Mouse (Mus musculus): Measurements from ENCODE around the gene Usp37. TPM values are rescaled to one million over a fixed set of nuclear protein-coding genes. Genes with fewer than 3 reads are reported as not detected.

The Usp37 gene
- polyA plus RNA-seq, 1 experiment from 2014 or later: 24.7 TPM

- Histone ChIP-seq H3K9me3 (replicated peaks) (no peaks in the 10 kb centered on the region), H3K4me2 (no peak overlapping the region), H3K27ac (ENCODE audit: poor library complexity, severe bottlenecking) (no peak overlapping the region), H3K9ac (no peak overlapping the region), H3K36me3 (no peaks in the 10 kb centered on the region), H3K4me1 (replicated peaks) (peaks cover 22% of the 10 kb centered on the region), H3K4me3 (no peak overlapping the region), H3K27me3 (replicated peaks) (no peaks in the 10 kb centered on the region)
- ATAC-seq (ENCODE audit: insufficient number of reproducible peaks, low FRiP score): no peak
- 74% methylated on average over 17 of the region's 17 CpGs for WGBS
Measured at GRCm38 (mm10) chr1:74418747-74419439, 125.2 kb downstream of the Usp37 start.

- Histone ChIP-seq H3K27ac (ENCODE audit: poor library complexity, severe bottlenecking) (no peak overlapping the region), H3K4me1 (replicated peaks) (peaks cover 11% of the 10 kb centered on the region; the same call in 1 of the 2 replicates), H3K27me3 (replicated peaks) (no peaks in the 10 kb centered on the region), H3K4me3 (no peak overlapping the region), H3K4me2 (no peak overlapping the region), H3K9ac (no peak overlapping the region), H3K36me3 (no peaks in the 10 kb centered on the region), H3K9me3 (replicated peaks) (no peaks in the 10 kb centered on the region)
- peak; percentile 34; the same call in 1 of the 2 replicates for ATAC-seq (ENCODE audit: insufficient number of reproducible peaks, low FRiP score)
- 40% methylated on average over 4 of the region's 4 CpGs for WGBS
Measured at GRCm38 (mm10) chr1:74415143-74415542, 128.9 kb downstream of the Usp37 start.

- Histone ChIP-seq H3K9ac (no peak overlapping the region), H3K27me3 (replicated peaks) (no peaks in the 10 kb centered on the region), H3K4me2 (no peak overlapping the region), H3K4me1 (replicated peaks) (peaks cover 7% of the 10 kb centered on the region; the same call in 1 of the 2 replicates), H3K36me3 (no peaks in the 10 kb centered on the region), H3K27ac (ENCODE audit: poor library complexity, severe bottlenecking) (no peak overlapping the region), H3K4me3 (no peak overlapping the region), H3K9me3 (replicated peaks) (no peaks in the 10 kb centered on the region)
- 74% methylated on average over 8 of the region's 8 CpGs for WGBS
- ATAC-seq (ENCODE audit: insufficient number of reproducible peaks, low FRiP score): no peak
Measured at GRCm38 (mm10) chr1:74412711-74413110, 131.4 kb downstream of the Usp37 start.

GRCm38 (mm10) chr1:74411753-74412325 is 132.2 kb downstream of the Usp37 start:
- H3K4me1 ChIP-seq (replicated peaks): peaks cover 7% of the 10 kb centered on the region; the same call in 1 of the 2 replicates
- H3K9me3 ChIP-seq (replicated peaks): no peaks in the 10 kb centered on the region
- no peak for ATAC-seq (ENCODE audit: insufficient number of reproducible peaks, low FRiP score)
- no peak overlapping the region for H3K4me2 ChIP-seq
- H3K27ac ChIP-seq (ENCODE audit: poor library complexity, severe bottlenecking): no peak overlapping the region
- H3K9ac ChIP-seq: no peak overlapping the region
- no peak overlapping the region for H3K4me3 ChIP-seq
- H3K27me3 ChIP-seq (replicated peaks): no peaks in the 10 kb centered on the region
- 67% methylated on average over 2 of the region's 2 CpGs for WGBS
- no peaks in the 10 kb centered on the region for H3K36me3 ChIP-seq

GRCm38 (mm10) chr1:74408589-74409504 is 135.2 kb downstream of the Usp37 start, which contains the start of gene Vil1:
TSS of gene Vil1 (plus strand) at chr1:74409376.
- H3K9ac ChIP-seq: no peak within 1 kb of the TSS
- 52% methylated on average over 15 of the region's 15 CpGs for WGBS

GRCm38 (mm10) chr1:74404206-74404605 is 139.9 kb downstream of the Usp37 start:
- ATAC-seq (ENCODE audit: insufficient number of reproducible peaks, low FRiP score): no peak
- H3K36me3 ChIP-seq: no peaks in the 10 kb centered on the region

More at GRCm38 (mm10) chr1:74408589-74409504, 135.2 kb downstream of the Usp37 start, which contains the start of gene Vil1:
- no peak for ATAC-seq (ENCODE audit: insufficient number of reproducible peaks, low FRiP score)
- H3K36me3 ChIP-seq: no peaks in the 10 kb centered on the region
- no peaks in the 10 kb centered on the region for H3K27me3 ChIP-seq (replicated peaks)
- no peak within 1 kb of the TSS for H3K27ac ChIP-seq (ENCODE audit: poor library complexity, severe bottlenecking)
- H3K4me3 ChIP-seq: no peak within 1 kb of the TSS
- no peak within 1 kb of the TSS for H3K4me2 ChIP-seq
- H3K9me3 ChIP-seq (replicated peaks): no peaks in the 10 kb centered on the region
- H3K4me1 ChIP-seq (replicated peaks): peaks cover 7% of the 10 kb centered on the region; the same call in 1 of the 2 replicates

GRCm38 (mm10) chr1:74401015-74401702 is 142.9 kb downstream of the Usp37 start:
- Histone ChIP-seq H3K27me3 (replicated peaks) (no peaks in the 10 kb centered on the region), H3K9ac (no peak overlapping the region), H3K36me3 (no peaks in the 10 kb centered on the region), H3K4me1 (replicated peaks) (peaks cover 14% of the 10 kb centered on the region; the same call in 1 of the 2 replicates), H3K27ac (ENCODE audit: poor library complexity, severe bottlenecking) (no peak overlapping the region), H3K4me2 (peak overlapping the region; percentile 35), H3K9me3 (replicated peaks) (no peaks in the 10 kb centered on the region), H3K4me3 (no peak overlapping the region)
- WGBS: 35% methylated on average over 16 of the region's 16 CpGs
- ATAC-seq (ENCODE audit: insufficient number of reproducible peaks, low FRiP score): no peak

More at GRCm38 (mm10) chr1:74404206-74404605, 139.9 kb downstream of the Usp37 start:
- Histone ChIP-seq H3K4me2 (no peak overlapping the region), H3K4me3 (no peak overlapping the region), H3K9me3 (replicated peaks) (no peaks in the 10 kb centered on the region), H3K27ac (ENCODE audit: poor library complexity, severe bottlenecking) (no peak overlapping the region), H3K4me1 (replicated peaks) (peaks cover 9% of the 10 kb centered on the region; the same call in 1 of the 2 replicates), H3K27me3 (replicated peaks) (no peaks in the 10 kb centered on the region), H3K9ac (no peak overlapping the region)
- 77% methylated on average over 4 of the region's 4 CpGs for WGBS

GRCm38 (mm10) chr1:74400531-74400930 is 143.6 kb downstream of the Usp37 start:
- no peak overlapping the region for H3K4me2 ChIP-seq
- ATAC-seq (ENCODE audit: insufficient number of reproducible peaks, low FRiP score): no peak
- peaks cover 3% of the 10 kb centered on the region; the same call in 1 of the 2 replicates for H3K36me3 ChIP-seq
- H3K27me3 ChIP-seq (replicated peaks): no peaks in the 10 kb centered on the region
- WGBS: 74% methylated on average over 3 of the region's 3 CpGs
- no peaks in the 10 kb centered on the region for H3K9me3 ChIP-seq (replicated peaks)
- H3K27ac ChIP-seq (ENCODE audit: poor library complexity, severe bottlenecking): no peak overlapping the region
- no peak overlapping the region for H3K9ac ChIP-seq
- no peak overlapping the region for H3K4me3 ChIP-seq
- peaks cover 14% of the 10 kb centered on the region; the same call in 1 of the 2 replicates for H3K4me1 ChIP-seq (replicated peaks)

- H3K4me1 ChIP-seq (replicated peaks): peaks cover 27% of the 10 kb centered on the region
- no peaks in the 10 kb centered on the region for H3K27me3 ChIP-seq (replicated peaks)
- peak; percentile 33; the same call in 1 of the 2 replicates for ATAC-seq (ENCODE audit: insufficient number of reproducible peaks, low FRiP score)
- 5% methylated on average over 11 of the region's 11 CpGs for WGBS
- H3K27ac ChIP-seq (ENCODE audit: poor library complexity, severe bottlenecking): peak overlapping the region; percentile 88
- H3K4me2 ChIP-seq: peak overlapping the region; percentile 80
- H3K4me3 ChIP-seq: peak overlapping the region; percentile 43
- H3K36me3 ChIP-seq: peaks cover 26% of the 10 kb centered on the region
- H3K9me3 ChIP-seq (replicated peaks): no peaks in the 10 kb centered on the region
- H3K9ac ChIP-seq: peak overlapping the region; percentile 70
Measured at GRCm38 (mm10) chr1:74397919-74398451, 146.1 kb downstream of the Usp37 start.

- ATAC-seq (ENCODE audit: insufficient number of reproducible peaks, low FRiP score): peak; percentile 93
- Histone ChIP-seq H3K9me3 (replicated peaks) (no peaks in the 10 kb centered on the region), H3K27ac (ENCODE audit: poor library complexity, severe bottlenecking) (peak overlapping the region; percentile 88), H3K4me1 (replicated peaks) (peaks cover 31% of the 10 kb centered on the region), H3K27me3 (replicated peaks) (no peaks in the 10 kb centered on the region), H3K36me3 (peaks cover 26% of the 10 kb centered on the region), H3K4me2 (peak overlapping the region; percentile 80), H3K4me3 (peak overlapping the region; percentile 43), H3K9ac (peak overlapping the region; percentile 70)
- under 1% methylated on average over 41 of the region's 41 CpGs for WGBS
Measured at GRCm38 (mm10) chr1:74397268-74397918, 146.7 kb downstream of the Usp37 start.
